Mouse (Mus musculus) right cerebral cortex, postnatal 10 days (tissue): Measurements from ENCODE around the gene Hoxa4.

Experiments used
- DNase-seq, 2 experiments: peaks; one replicate each; pipeline ENCODE4 v3.0.0; 2021; ENCODE audit warnings: low spot score in 2 of 2

Hoxa4 gene

GRCm38 (mm10) chr6:52190906-52191810, at the start of gene Hoxa4:
TSS of gene Hoxa4 (minus strand) at chr6:52191753.
- no peak for DNase-seq

- no peak for DNase-seq
These were observed 49.6 kb upstream of the Hoxa4 start for GRCm38 (mm10) chr6:52241001-52241621.

GRCm38 (mm10) chr6:52240389-52241000, 48.9 kb upstream of the Hoxa4 start, which contains the start of gene Hoxa10:
TSS of gene Hoxa10 (minus strand) at chr6:52240854.
- peak in 1 of 2 experiments; percentile 55 for DNase-seq

DNA sequence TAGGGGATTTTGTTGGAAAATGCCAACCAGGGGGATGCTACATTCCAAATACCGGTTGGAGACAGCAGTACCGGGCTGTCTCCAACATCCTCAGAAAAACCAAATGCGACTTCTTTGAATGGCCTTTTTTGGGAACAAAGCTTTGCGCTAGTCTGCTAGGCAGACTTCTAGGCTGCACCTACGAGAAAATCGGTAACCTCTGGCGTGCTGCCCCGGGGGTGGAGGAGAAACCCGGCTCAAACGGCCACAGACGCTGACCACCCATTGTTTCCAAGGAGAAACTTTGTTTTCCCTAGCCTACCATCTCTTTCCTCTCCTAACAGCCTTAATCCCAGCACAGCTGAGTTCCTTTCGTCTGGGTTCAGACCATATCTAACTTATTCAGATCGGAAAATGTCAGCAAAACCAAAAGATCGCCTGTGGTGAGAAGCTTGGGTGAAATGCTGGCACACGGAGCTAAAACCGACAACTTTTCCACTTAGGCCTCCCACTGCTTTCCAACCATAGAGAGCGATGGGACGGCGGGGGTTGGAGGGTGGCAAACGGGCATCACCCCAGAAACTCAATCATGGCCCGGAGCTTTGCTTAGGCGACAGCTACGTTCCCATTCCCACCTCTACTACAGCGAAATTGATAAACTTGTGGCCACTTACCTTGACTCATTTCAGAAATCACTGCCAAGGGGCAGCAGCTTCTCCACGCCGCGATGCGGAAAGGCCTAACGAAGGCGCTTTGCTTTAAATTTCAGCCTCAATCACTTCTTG, 48.3 kb upstream of the Hoxa4 start:
- DNase-seq = no peak

- no peak for DNase-seq
These were observed 47.4 kb upstream of the Hoxa4 start for GRCm38 (mm10) chr6:52238976-52239375.

GRCm38 (mm10) chr6:52238155-52238545, 46.6 kb upstream of the Hoxa4 start:
- DNase-seq = no peak

GRCm38 (mm10) chr6:52237346-52238154, 46.0 kb upstream of the Hoxa4 start:
- DNase-seq = no peak

- DNase-seq = no peak
These were observed 45.3 kb upstream of the Hoxa4 start for GRCm38 (mm10) chr6:52236806-52237205.

DNA sequence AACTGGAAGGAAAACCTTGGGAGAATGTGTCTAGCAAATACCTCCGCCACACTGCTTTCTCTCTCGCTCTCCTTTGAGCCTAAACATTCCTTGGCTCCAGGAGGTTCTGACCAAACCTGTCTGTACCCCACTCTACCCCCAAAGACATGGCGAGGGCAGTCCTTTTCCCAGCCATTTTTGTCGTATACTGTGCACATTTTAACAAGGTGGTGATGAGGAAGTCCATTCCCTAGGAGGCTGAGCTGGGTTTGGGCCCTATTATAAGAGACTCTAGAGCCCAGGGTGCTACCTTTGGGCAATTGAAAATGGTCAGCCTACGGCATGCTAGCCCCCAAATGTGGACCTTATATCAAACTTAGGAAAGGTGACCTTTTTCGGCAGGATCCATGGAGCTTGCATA, 44.3 kb upstream of the Hoxa4 start:
- DNase-seq = no peak

GRCm38 (mm10) chr6:52235267-52235666, 43.7 kb upstream of the Hoxa4 start:
- no peak for DNase-seq

- DNase-seq = peak in 1 of 2 experiments; percentile 15
These were observed 43.0 kb upstream of the Hoxa4 start for GRCm38 (mm10) chr6:52234428-52235140.

DNA sequence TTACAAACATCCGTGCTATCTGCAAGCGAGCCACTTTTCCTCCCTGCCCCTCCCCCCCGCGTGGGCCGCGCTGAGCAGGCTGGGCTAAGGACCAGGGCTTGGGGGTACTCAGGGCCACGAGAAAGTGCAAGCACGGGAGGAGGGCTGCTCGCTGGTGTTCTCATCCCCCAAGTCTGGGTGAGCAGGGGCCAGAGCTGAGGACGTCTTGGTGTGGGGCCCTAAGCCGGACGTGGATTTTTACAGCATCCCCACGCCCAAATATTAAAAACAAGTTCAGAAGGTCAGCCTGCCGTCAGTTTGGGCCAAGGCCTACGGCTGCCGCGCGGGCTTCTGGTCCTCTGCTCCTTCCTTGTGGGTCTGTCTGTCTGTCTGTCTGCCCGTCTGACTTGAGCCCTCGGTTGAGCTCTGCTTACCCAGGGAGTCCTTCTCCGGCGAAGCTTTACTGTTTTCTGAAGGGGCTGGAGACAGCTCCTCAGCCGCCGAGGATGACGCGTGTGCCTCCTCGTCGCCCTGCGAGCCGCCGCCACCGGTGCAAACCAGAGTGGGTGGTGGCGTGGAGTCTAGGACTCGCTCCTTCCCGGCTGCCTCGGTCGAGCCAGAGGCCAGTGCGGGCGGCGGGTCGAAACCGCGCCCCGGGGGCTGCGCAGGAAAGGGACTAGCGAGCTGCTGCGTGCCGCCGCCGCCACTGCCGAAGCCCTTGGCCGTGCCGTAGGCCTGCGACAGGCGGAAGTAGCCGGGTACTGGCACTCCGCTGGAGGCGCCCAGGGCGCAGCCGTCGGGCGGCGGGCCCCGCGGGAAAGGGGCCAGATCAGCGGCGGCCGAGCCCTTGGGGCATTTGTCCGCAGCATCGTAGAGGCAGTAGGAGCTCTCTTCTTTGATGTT, 42.2 kb upstream of the Hoxa4 start:
- peak in 1 of 2 experiments; percentile 21 for DNase-seq

DNA sequence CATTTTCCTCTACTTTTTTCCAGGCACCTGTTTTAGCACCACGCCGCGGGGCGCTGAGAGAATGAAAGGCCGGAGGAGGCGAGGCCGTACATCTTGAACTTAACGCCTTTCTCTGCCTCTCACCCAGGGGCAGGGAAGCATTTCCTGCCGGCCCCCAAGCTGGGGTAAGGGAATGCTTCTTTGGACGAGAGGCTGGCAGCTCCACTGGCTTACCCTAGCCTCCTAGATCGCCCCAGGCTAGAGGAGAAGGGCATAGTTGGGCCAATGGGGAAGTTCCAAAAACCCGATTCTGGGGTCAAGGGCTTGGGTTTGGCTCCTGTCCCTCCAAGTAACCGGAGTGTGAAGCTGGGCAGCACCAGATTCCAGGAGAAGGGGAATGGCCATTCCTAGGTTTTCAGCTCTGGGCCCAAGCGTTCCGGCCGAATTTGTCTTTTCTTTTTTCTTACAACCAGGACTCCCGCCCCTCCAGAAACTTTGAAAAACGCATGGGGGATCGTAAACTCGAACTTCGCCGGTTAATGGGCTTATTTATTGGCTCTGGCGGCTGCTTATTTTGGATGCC, 41.5 kb upstream of the Hoxa4 start:
- peak in 1 of 2 experiments; percentile 16 for DNase-seq

DNA sequence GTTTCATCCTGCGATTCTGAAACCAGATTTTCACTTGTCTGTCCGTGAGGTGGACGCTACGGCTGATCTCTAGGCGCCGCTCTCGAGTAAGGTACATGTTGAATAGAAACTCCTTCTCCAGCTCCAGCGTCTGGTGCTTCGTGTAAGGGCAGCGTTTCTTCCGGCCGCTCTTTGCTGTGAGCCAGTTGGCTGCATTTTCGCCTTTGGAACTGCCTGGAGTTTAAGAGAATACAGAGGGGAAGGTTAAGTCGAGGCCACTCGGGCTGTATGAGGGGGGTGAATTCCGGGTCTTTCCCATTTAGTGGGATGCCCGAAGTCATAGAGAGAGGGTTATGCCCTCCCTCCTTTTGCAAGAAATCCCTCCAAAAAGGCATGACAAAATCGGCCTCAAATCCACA, 41.0 kb upstream of the Hoxa4 start:
- DNase-seq = peak in 1 of 2 experiments; percentile 18

GRCm38 (mm10) chr6:52231885-52232567, 40.5 kb upstream of the Hoxa4 start:
- peak in 1 of 2 experiments; percentile 15 for DNase-seq

DNA sequence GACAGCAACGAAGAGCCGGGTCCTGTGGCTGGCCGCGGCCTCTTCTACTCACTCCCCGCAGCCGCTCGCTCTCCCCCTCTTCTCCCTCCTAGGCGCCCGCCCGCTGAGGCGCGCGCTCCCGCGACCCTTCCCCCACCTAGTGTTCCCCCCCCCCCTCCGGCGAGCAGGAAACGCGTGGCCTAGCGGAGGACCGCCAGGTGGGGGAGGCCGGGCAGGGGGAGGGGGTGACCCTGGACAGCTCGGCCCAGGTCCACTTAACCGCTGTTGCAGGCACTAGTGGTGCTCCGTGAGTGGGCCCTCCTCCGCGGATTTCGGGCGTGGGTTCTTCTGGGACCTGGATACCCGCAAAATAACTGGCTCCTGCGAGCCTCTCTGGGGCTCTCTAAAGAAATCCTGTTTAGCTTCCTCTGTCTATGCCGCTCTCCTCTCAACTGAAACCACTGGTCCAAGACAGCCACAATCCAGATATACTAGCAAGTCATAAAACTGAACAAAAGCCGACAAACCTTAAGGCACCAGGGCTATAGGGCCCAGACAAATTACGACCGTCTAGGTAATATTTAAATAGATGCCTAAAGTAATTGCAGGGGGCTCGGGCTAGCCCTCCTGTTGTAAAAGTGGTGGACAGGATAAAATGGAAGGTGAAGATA, 39.1 kb upstream of the Hoxa4 start, which contains the start of gene Hoxa9:
Gene Hoxa9 (minus strand): TSS at position 574 of the 650 bp plus-strand sequence.
- no peak for DNase-seq

DNA sequence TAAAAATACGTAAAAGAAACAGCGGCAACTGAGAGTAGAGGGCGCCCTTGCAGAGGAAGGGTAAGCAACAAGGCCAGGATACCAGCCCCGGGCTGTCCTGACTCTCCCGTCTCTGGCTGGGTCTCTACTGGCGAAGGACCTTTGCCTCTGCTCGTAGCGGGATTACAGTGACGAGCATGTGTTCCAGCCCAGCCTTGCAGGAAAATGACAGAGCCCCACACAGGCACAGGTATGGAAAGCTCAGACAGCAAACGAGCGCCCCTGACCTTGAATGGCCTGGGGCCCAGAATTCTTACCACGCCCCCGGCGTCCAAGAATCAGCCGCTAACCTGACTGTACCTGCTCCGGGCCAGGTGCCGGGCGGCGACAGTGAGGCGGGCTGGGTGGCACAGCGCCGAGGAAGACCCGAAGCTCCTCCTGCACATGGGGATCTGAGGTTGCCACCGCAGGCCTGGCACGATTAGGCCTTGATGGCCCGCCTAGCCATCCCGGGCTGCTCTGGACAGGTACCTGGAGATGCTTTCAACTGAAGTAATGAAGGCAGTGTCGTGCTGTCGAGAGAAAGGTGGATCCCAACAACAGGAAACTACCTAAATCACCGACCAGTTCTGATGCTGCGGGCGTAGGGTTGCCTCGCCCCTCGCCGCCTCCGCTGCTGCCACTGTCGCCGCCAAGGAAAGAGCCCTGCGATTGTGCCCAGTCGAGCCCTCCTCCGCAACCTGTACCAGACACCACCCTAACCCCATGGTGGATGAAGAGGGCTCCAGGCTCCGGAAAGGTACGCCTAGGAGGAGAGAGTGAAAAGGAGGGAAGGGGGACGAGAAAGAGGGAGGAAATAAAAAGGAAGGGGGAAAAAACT, 38.2 kb upstream of the Hoxa4 start:
- no peak for DNase-seq
